Mouse (Mus musculus) midbrain, embryonic 11.5 days (tissue): ENCODE results near the gene Tmem239. TPM values are rescaled to one million over a fixed set of nuclear protein-coding genes. Genes with fewer than 3 reads are reported as not detected.

Source experiments
- ATAC-seq: fragments of 200-750 bp; cut with Nextera tagmentation; 2 replicates; pipeline ENCODE4 v1.8.0; 2017; ENCODE audit warnings: moderate TSS enrichment, moderate library complexity; ENCODE audit not compliant: low FRiP score
- DNase-seq: peaks from one replicate; pipeline ENCODE4 v3.0.0; 2015; ENCODE audit warnings: low spot score; ENCODE audit errors: missing footprints
- H3K27ac ChIP-seq: fragments of 300-500 bp; sonication (generic); 2 replicates; pipeline ENCODE4 v1.5.1; 2014; ENCODE audit warnings: low read depth, low read length
- H3K27me3 ChIP-seq: fragments of 300-500 bp; sonication (generic); 2 replicates; pipeline ENCODE4 v1.6.1; 2014; ENCODE audit warnings: mild to moderate bottlenecking, low read length, moderate library complexity, mixed read lengths; ENCODE audit not compliant: control insufficient read depth, insufficient read depth
- H3K36me3 ChIP-seq: fragments of 300-500 bp; sonication (generic); 2 replicates; pipeline ENCODE4 v1.6.1; 2014; ENCODE audit warnings: mild to moderate bottlenecking, low read length, moderate library complexity, mixed read lengths; ENCODE audit not compliant: control insufficient read depth, insufficient read depth
- H3K4me1 ChIP-seq: fragments of 300-500 bp; sonication (generic); 2 replicates; pipeline ENCODE4 v1.6.1; 2014; ENCODE audit warnings: low read length; ENCODE audit not compliant: control insufficient read depth, insufficient read depth
- H3K4me2 ChIP-seq: fragments of 300-500 bp; sonication (generic); 2 replicates; pipeline ENCODE4 v1.6.1; 2014; ENCODE audit warnings: mild to moderate bottlenecking, moderate library complexity
- H3K4me3 ChIP-seq: fragments of 300-500 bp; sonication (generic); 2 replicates; pipeline ENCODE4 v1.5.1; 2014; ENCODE audit warnings: low read depth, low read length
- H3K9ac ChIP-seq: fragments of 300-500 bp; sonication (generic); 2 replicates; pipeline ENCODE4 v1.6.1; 2014; ENCODE audit warnings: low read length
- H3K9me3 ChIP-seq: fragments of 300-500 bp; sonication (generic); 2 replicates; pipeline ENCODE4 v1.6.1; 2016; ENCODE audit warnings: low read length; ENCODE audit not compliant: control insufficient read depth
- WGBS: fragments of 180-500 bp; shearing (Covaris S2); extraction: QIAGEN DNeasy Blood & Tissue Kit; methylation state at CpG from one replicate; pipeline ENCODE4 v1.1.7; 2014; 5-methylcytosine and 5-hydroxymethylcytosine counted together
- polyA plus RNA-seq: library from polyadenylated mRNA; unstranded; fragments of >200 nt; fragmentation: Nextera tagmentation; extraction: Ambion mirVana; gene quantifications from 2 replicates; pipeline ENCODE4 v1.2.1, GENCODE M21; 2014

Tmem239 gene
- polyA plus RNA-seq, 1 experiment from 2014 or later = not detected

- 89% methylated on average over 4 of the region's 4 CpGs for WGBS
- Histone ChIP-seq H3K27me3 (peaks cover 11% of the 10 kb centered on the region), H3K9me3 (no peaks in the 10 kb centered on the region), H3K4me2 (no peak overlapping the region), H3K27ac (no peak overlapping the region), H3K4me3 (no peak overlapping the region), H3K9ac (no peak overlapping the region), H3K4me1 (peaks cover 3% of the 10 kb centered on the region), H3K36me3 (no peaks in the 10 kb centered on the region)
- ATAC-seq (no peak), DNase-seq (no peak)
Measured at GRCm38 (mm10) chr2:130401891-130402290, 4.4 kb upstream of the Tmem239 start.

GRCm38 (mm10) chr2:130404939-130405338, 1.3 kb upstream of the Tmem239 start, which contains the start of the genes Gm28372 and 1700020A23Rik:
Gene Gm28372, plus strand, starts transcription at chr2:130405239.
Gene 1700020A23Rik, plus strand, starts transcription at chr2:130405259.
- H3K4me2 ChIP-seq = no peak within 1 kb of the TSS
- 81% methylated on average over 1 of the region's 1 CpGs for WGBS
- H3K4me3 ChIP-seq = no peak within 1 kb of the TSS
- no peak for ATAC-seq
- no peaks in the 10 kb centered on the region; the same call in 1 of the 2 replicates for H3K4me1 ChIP-seq
- no peak within 1 kb of the TSS for H3K27ac ChIP-seq
- no peaks in the 10 kb centered on the region for H3K36me3 ChIP-seq
- no peaks in the 10 kb centered on the region for H3K27me3 ChIP-seq
- no peak within 1 kb of the TSS for H3K9ac ChIP-seq
- H3K9me3 ChIP-seq = no peaks in the 10 kb centered on the region
- DNase-seq = no peak

GRCm38 (mm10) chr2:130408194-130408593, 1.9 kb downstream of the Tmem239 start:
- ATAC-seq (no peak), DNase-seq (peak; percentile 88)
- Histone ChIP-seq H3K27ac (no peak overlapping the region), H3K4me1 (no peaks in the 10 kb centered on the region), H3K36me3 (no peaks in the 10 kb centered on the region), H3K4me2 (no peak overlapping the region), H3K4me3 (no peak overlapping the region), H3K27me3 (no peaks in the 10 kb centered on the region), H3K9ac (no peak overlapping the region), H3K9me3 (no peaks in the 10 kb centered on the region)
- 15% methylated on average over 6 of the region's 6 CpGs for WGBS

- Histone ChIP-seq H3K27ac (no peak overlapping the region), H3K9me3 (no peaks in the 10 kb centered on the region), H3K27me3 (no peaks in the 10 kb centered on the region), H3K4me1 (no peaks in the 10 kb centered on the region), H3K4me3 (no peak overlapping the region), H3K4me2 (no peak overlapping the region), H3K36me3 (no peaks in the 10 kb centered on the region; the same call in 1 of the 2 replicates), H3K9ac (no peak overlapping the region)
- DNase-seq (peak; percentile 98), ATAC-seq (peak; percentile 84)
- WGBS = 39% methylated on average over 16 of the region's 16 CpGs
Measured at GRCm38 (mm10) chr2:130411558-130412495, 5.5 kb downstream of the Tmem239 start.

- WGBS = 80% methylated on average over 3 of the region's 3 CpGs
- Histone ChIP-seq H3K4me3 (no peak overlapping the region), H3K9me3 (no peaks in the 10 kb centered on the region), H3K4me2 (no peak overlapping the region), H3K36me3 (no peaks in the 10 kb centered on the region; the same call in 1 of the 2 replicates), H3K27me3 (no peaks in the 10 kb centered on the region), H3K9ac (no peak overlapping the region), H3K4me1 (no peaks in the 10 kb centered on the region), H3K27ac (no peak overlapping the region)
- ATAC-seq (no peak), DNase-seq (no peak)
Measured at GRCm38 (mm10) chr2:130412775-130413174, 6.5 kb downstream of the Tmem239 start.

- Histone ChIP-seq H3K27ac (no peak overlapping the region), H3K27me3 (no peaks in the 10 kb centered on the region), H3K36me3 (no peaks in the 10 kb centered on the region; the same call in 1 of the 2 replicates), H3K9me3 (no peaks in the 10 kb centered on the region), H3K9ac (no peak overlapping the region), H3K4me2 (no peak overlapping the region), H3K4me3 (no peak overlapping the region), H3K4me1 (no peaks in the 10 kb centered on the region)
- ATAC-seq (no peak), DNase-seq (no peak)
- 73% methylated on average over 6 of the region's 6 CpGs for WGBS
Measured at GRCm38 (mm10) chr2:130414094-130414856, 8.0 kb downstream of the Tmem239 start.

- whole genome bisulfite sequencing = 95% methylated on average over 26 of the region's 26 CpGs
- H3K9ac ChIP-seq = no peak overlapping the region
- ATAC-seq = no peak
- no peaks in the 10 kb centered on the region for H3K9me3 ChIP-seq
- no peak overlapping the region for H3K4me2 ChIP-seq
- H3K36me3 ChIP-seq = no peaks in the 10 kb centered on the region; the same call in 1 of the 2 replicates
- H3K4me1 ChIP-seq = peaks cover 12% of the 10 kb centered on the region
- no peak overlapping the region for H3K27ac ChIP-seq
- H3K27me3 ChIP-seq = no peaks in the 10 kb centered on the region
- no peak overlapping the region for H3K4me3 ChIP-seq
- no peak for DNase-seq
Measured at GRCm38 (mm10) chr2:130421781-130422620, 15.7 kb downstream of the Tmem239 start.

- peak; percentile 76 for ATAC-seq
- no peaks in the 10 kb centered on the region for H3K27me3 ChIP-seq
- peak overlapping the region; percentile 76 for H3K9ac ChIP-seq
- peak overlapping the region; percentile 83 for H3K4me2 ChIP-seq
- DNase-seq = peak; percentile 87
- peak overlapping the region; percentile 60 for H3K4me3 ChIP-seq
- H3K27ac ChIP-seq = peak overlapping the region; percentile 58
- H3K36me3 ChIP-seq = no peaks in the 10 kb centered on the region; the same call in 1 of the 2 replicates
- H3K9me3 ChIP-seq = no peaks in the 10 kb centered on the region
- 16% methylated on average over 49 of the region's 49 CpGs for WGBS
- peaks cover 12% of the 10 kb centered on the region for H3K4me1 ChIP-seq
Measured at GRCm38 (mm10) chr2:130423397-130424125, 17.3 kb downstream of the Tmem239 start.
